ENCODE assay signal across 21 mouse cellular contexts in the genomic region with DNA sequence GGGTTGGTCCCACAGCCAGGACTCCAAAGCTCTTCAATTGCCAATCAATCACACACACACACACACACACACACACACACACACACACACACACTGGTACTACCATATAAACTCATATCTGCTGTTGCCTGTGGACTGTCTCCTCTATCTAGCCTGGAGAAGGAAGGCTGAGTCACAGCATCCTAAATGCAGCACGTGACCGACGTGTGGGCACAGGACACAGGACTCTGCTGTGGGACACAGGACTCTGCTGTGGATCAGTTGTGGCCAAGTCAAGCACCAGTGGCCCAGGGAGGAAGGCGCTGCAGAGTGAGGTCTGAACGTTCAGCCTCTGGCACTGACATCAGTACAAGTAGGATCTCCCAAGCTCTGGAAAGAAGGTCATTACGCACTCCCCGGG.
DNase-seq lines count a peak whose midpoint lies in the region; ATAC-seq and TF ChIP-seq lines count a peak whose summit lies in the region.
"Had no signal": no experiment of that assay in that cellular context is flagged by ENCODE, and none has a peak within 500 bp of the region (broad histone marks: within the 10 kb centered on the region; RNA-seq: fewer than 3 reads in every experiment).

No protein-coding gene starts in this region.

- intact Hi-C loops in left cerebral cortex, postnatal 25 days (cut with DNase I) = no loop called here

- H3K27me3 ChIP-seq in megakaryocyte, embryonic 14.5 days (replicated peaks) = peaks cover 33% of the 10 kb centered on the region
- H3K27me3 ChIP-seq in C2C12 (ENCODE audit: control insufficient read depth, insufficient read depth, insufficient read length) = peaks cover 3% of the 10 kb centered on the region
- no peaks in the 10 kb centered on the region for H3K27me3 ChIP-seq in myocyte (ENCODE audit: control insufficient read depth, insufficient read depth, insufficient read length)
- H3K27me3 ChIP-seq: forebrain, embryonic 13.5 days had no signal

- ATAC-seq in megakaryocyte, adult 5-6 weeks (ENCODE audit: poor library complexity, severe bottlenecking) = no peak
- ATAC-seq: activated CD4-positive, CD25-positive, alpha-beta regulatory T cell, adult 4 months; CD4-positive, CD25-positive, alpha-beta regulatory T cell, adult 4 months; forebrain, embryonic 13.5 days; forebrain, embryonic 15.5 days; forebrain, postnatal 0 days; Patski had no signal

- H3K4me1 ChIP-seq in megakaryocyte, embryonic 14.5 days = 0 out of 2 replicates have a peak, but pooled peaks cover 4% of the 10 kb centered on the region
- H3K4me1 ChIP-seq: forebrain, embryonic 13.5 days; forebrain, embryonic 15.5 days had no signal

- no peaks in the 10 kb centered on the region for H3K36me3 ChIP-seq in megakaryocyte, embryonic 14.5 days (replicated peaks; ENCODE audit: low read length)
- H3K36me3 ChIP-seq in C2C12 (ENCODE audit: control insufficient read depth, insufficient read depth) = no peaks in the 10 kb centered on the region
- H3K36me3 ChIP-seq in myocyte (ENCODE audit: control insufficient read depth, insufficient read depth) = no peaks in the 10 kb centered on the region
- H3K36me3 ChIP-seq: embryonic facial prominence, embryonic 13.5 days; forebrain, embryonic 15.5 days; G1E had no signal

- no peaks in the 10 kb centered on the region for H3K79me3 ChIP-seq in C2C12 (ENCODE audit: low read depth)

- H3K9me3 ChIP-seq in megakaryocyte, embryonic 14.5 days = no peaks in the 10 kb centered on the region
- H3K9me3 ChIP-seq: embryonic facial prominence, embryonic 13.5 days; forebrain, embryonic 13.5 days; forebrain, embryonic 15.5 days had no signal

- H3ac ChIP-seq in C2C12 (ENCODE audit: control insufficient read depth, insufficient read length, low read depth) = no peak overlapping the region
- no peak overlapping the region for H3ac ChIP-seq in myocyte (ENCODE audit: control insufficient read depth, insufficient read length)

- H3K79me2 ChIP-seq in C2C12 (ENCODE audit: control insufficient read depth, insufficient read depth) (no peaks in the 10 kb centered on the region), myocyte (ENCODE audit: control insufficient read depth, insufficient read depth) (no peaks in the 10 kb centered on the region)

- no peak for TF ChIP-seq CTCF in C2C12 (IDR thresholded peaks at IDR 0.05; ENCODE audit: control insufficient read depth, insufficient read depth, insufficient read length)

- no peak for DNase-seq in left cerebral cortex, postnatal 25 days (ENCODE audit: low spot score in 2 of 2)
- DNase-seq: adrenal gland, adult 8-10 months; adrenal gland, postnatal 14 days; adrenal gland, postnatal 36 days; cerebellum, adult 11-12 months; cerebellum, adult 2 months; cerebellum, adult 9-10 months; cerebellum, postnatal 10 days; cerebellum, postnatal 25 days; forebrain, postnatal 0 days had no signal

- H3K4me2 ChIP-seq in myocyte (ENCODE audit: low read depth) = no peak overlapping the region
- H3K4me2 ChIP-seq: embryonic facial prominence, embryonic 13.5 days; forebrain, embryonic 13.5 days; forebrain, embryonic 15.5 days had no signal

- TF ChIP-seq POLR2A in myocyte (IDR thresholded peaks at IDR 0.05; ENCODE audit: insufficient read length, low read depth) = no peak

- H3K4me3 ChIP-seq in megakaryocyte, embryonic 14.5 days (replicated peaks) = peak overlapping the region; percentile 38
- H3K4me3 ChIP-seq in C2C12 (ENCODE audit: insufficient read depth, poor library complexity, severe bottlenecking) = no peak overlapping the region
- H3K4me3 ChIP-seq in myocyte = no peak overlapping the region
- H3K4me3 ChIP-seq: embryonic facial prominence, embryonic 13.5 days; forebrain, embryonic 13.5 days; forebrain, embryonic 15.5 days had no signal

TF ChIP-seq in C2C12, 6 proteins besides CTCF, POLR2A, EP300 and RAD21:
- TF ChIP-seq MAX (IDR thresholded peaks at IDR 0.05) (no peak), FOSL1 (IDR thresholded peaks at IDR 0.05; ENCODE audit: insufficient read depth, low read length, poor library complexity, severe bottlenecking) (no peak), CEBPB (IDR thresholded peaks at IDR 0.05; ENCODE audit: low read depth) (no peak), USF1 (IDR thresholded peaks at IDR 0.05; ENCODE audit: low read depth) (peak; percentile 83)
TF ChIP-seq in C2C12: peak in this region for 1.

TF ChIP-seq in myocyte, 11 proteins besides CTCF, POLR2A, EP300 and RAD21:
- peak; percentile 79 for TF ChIP-seq USF1 (IDR thresholded peaks at IDR 0.05; ENCODE audit: low read depth)
- TF ChIP-seq TCF3 (IDR thresholded peaks at IDR 0.05; ENCODE audit: insufficient read length, low read depth) = no peak
- no peak for TF ChIP-seq TCF12 (IDR thresholded peaks at IDR 0.05; ENCODE audit: insufficient read depth, poor library complexity, severe bottlenecking)
